Comparison of ENCODE assay signal across 10 mouse cellular contexts in genomic region chr1:89364547-89365305, GRCm38 (mm10).
DNase-seq lines count a peak whose midpoint lies in the region; ATAC-seq lines count a peak whose summit lies in the region.
"Had no signal": no experiment of that assay in that cellular context is flagged by ENCODE, and none has a peak within 500 bp of the region (broad histone marks: within the 10 kb centered on the region; RNA-seq: fewer than 3 reads in every experiment).

No protein-coding gene starts in this region.

- H3K9me3 ChIP-seq in forebrain, embryonic 15.5 days, result no peaks in the 10 kb centered on the region
- no peaks in the 10 kb centered on the region for H3K9me3 ChIP-seq in forebrain, embryonic 11.5 days (ENCODE audit: control insufficient read depth, low read length)
- peaks cover 2% of the 10 kb centered on the region; the same call in 1 of the 2 replicates for H3K9me3 ChIP-seq in hindbrain, embryonic 16.5 days (ENCODE audit: control insufficient read depth, low read length)
- H3K9me3 ChIP-seq in midbrain, embryonic 15.5 days, result no peaks in the 10 kb centered on the region

- H3K4me2 ChIP-seq in forebrain, embryonic 15.5 days (replicated peaks), result no peak overlapping the region
- no peak overlapping the region for H3K4me2 ChIP-seq in forebrain, embryonic 11.5 days (ENCODE audit: low read depth, low read length, severe bottlenecking)
- H3K4me2 ChIP-seq in hindbrain, embryonic 16.5 days (ENCODE audit: low read length), result no peak overlapping the region
- no peak overlapping the region for H3K4me2 ChIP-seq in midbrain, embryonic 15.5 days

- H3K9ac ChIP-seq in forebrain, embryonic 15.5 days (replicated peaks), result no peak overlapping the region
- no peak overlapping the region for H3K9ac ChIP-seq in forebrain, embryonic 11.5 days (ENCODE audit: low read length)
- H3K9ac ChIP-seq in hindbrain, embryonic 16.5 days (ENCODE audit: low read depth, low read length), result no peak overlapping the region
- H3K9ac ChIP-seq in midbrain, embryonic 15.5 days, result no peak overlapping the region

- DNase-seq in forebrain, embryonic 11.5 days (ENCODE audit: low spot score), result no peak
- DNase-seq in cerebellum, adult 11 months, result peak; percentile 35
- DNase-seq in testis, postnatal 10 days (ENCODE audit: low spot score), result no peak
- no peak for DNase-seq in thymus, postnatal 4 days
- DNase-seq in left cerebral cortex, postnatal 14 days (ENCODE audit: low spot score in 2 of 2), result no peak
- DNase-seq: heart, adult 11 months; lung, postnatal 4 days had no signal

- peak overlapping the region; percentile 53; the same call in 1 of the 2 replicates for H3K27ac ChIP-seq in forebrain, embryonic 15.5 days (replicated peaks)
- H3K27ac ChIP-seq in forebrain, embryonic 11.5 days (ENCODE audit: low read depth, low read length), result no peak overlapping the region
- no peak overlapping the region for H3K27ac ChIP-seq in hindbrain, embryonic 16.5 days (ENCODE audit: low read depth, low read length)
- H3K27ac ChIP-seq in midbrain, embryonic 15.5 days, result no peak overlapping the region

- 56% methylated on average over 12 of the region's 12 CpGs for WGBS in forebrain, embryonic 15.5 days
- WGBS in forebrain, embryonic 11.5 days, result 77% methylated on average over 12 of the region's 12 CpGs
- WGBS in hindbrain, embryonic 16.5 days, result 46% methylated on average over 12 of the region's 12 CpGs
- WGBS in midbrain, embryonic 15.5 days, result 50% methylated on average over 12 of the region's 12 CpGs

- no peaks in the 10 kb centered on the region for H3K27me3 ChIP-seq in forebrain, embryonic 15.5 days
- H3K27me3 ChIP-seq in forebrain, embryonic 11.5 days (ENCODE audit: control insufficient read depth, insufficient read depth, low read length), result no peaks in the 10 kb centered on the region
- H3K27me3 ChIP-seq in hindbrain, embryonic 16.5 days (replicated peaks; ENCODE audit: control insufficient read depth, insufficient read depth, low read length), result no peaks in the 10 kb centered on the region
- no peaks in the 10 kb centered on the region for H3K27me3 ChIP-seq in midbrain, embryonic 15.5 days (replicated peaks)

- peaks cover 8% of the 10 kb centered on the region; the same call in 1 of the 2 replicates for H3K4me1 ChIP-seq in forebrain, embryonic 15.5 days
- no peaks in the 10 kb centered on the region for H3K4me1 ChIP-seq in forebrain, embryonic 11.5 days (replicated peaks; ENCODE audit: control insufficient read depth, insufficient read depth, low read length)
- H3K4me1 ChIP-seq in hindbrain, embryonic 16.5 days (ENCODE audit: control insufficient read depth, insufficient read depth, low read depth, low read length), result no peaks in the 10 kb centered on the region; the same call in 1 of the 2 replicates
- no peaks in the 10 kb centered on the region for H3K4me1 ChIP-seq in midbrain, embryonic 15.5 days

- ATAC-seq in forebrain, embryonic 15.5 days (replicated peaks), result peak; percentile 29; the same call in 1 of the 2 replicates
- ATAC-seq in forebrain, embryonic 11.5 days (replicated peaks; ENCODE audit: low FRiP score), result no peak
- ATAC-seq in hindbrain, embryonic 16.5 days, result peak; percentile 90
- 0 out of 2 replicates have a peak, but pooled peaks have one; percentile 50 for ATAC-seq in midbrain, embryonic 15.5 days (replicated peaks)

- intact Hi-C loops in left cerebral cortex, postnatal 14 days (cut with DNase I), result no loop called here

- no peak overlapping the region for H3K4me3 ChIP-seq in forebrain, embryonic 15.5 days
- H3K4me3 ChIP-seq in forebrain, embryonic 11.5 days (ENCODE audit: low read depth, low read length), result no peak overlapping the region
- no peak overlapping the region for H3K4me3 ChIP-seq in hindbrain, embryonic 16.5 days (ENCODE audit: low read length)
- no peak overlapping the region for H3K4me3 ChIP-seq in midbrain, embryonic 15.5 days

- H3K36me3 ChIP-seq in forebrain, embryonic 15.5 days, result no peaks in the 10 kb centered on the region
- H3K36me3 ChIP-seq in forebrain, embryonic 11.5 days (ENCODE audit: control insufficient read depth, insufficient read depth, low read length), result no peaks in the 10 kb centered on the region
- H3K36me3 ChIP-seq in hindbrain, embryonic 16.5 days (ENCODE audit: control insufficient read depth, insufficient read depth, low read length), result no peaks in the 10 kb centered on the region
- no peaks in the 10 kb centered on the region for H3K36me3 ChIP-seq in midbrain, embryonic 15.5 days (replicated peaks)
